Mouse (Mus musculus) forebrain, postnatal 0 days (tissue): ENCODE measurements around the gene Comt. TPM values are rescaled to one million over a fixed set of nuclear protein-coding genes. Genes with fewer than 3 reads are reported as not detected.

Source experiments
- ATAC-seq: fragments of 200-750 bp; cut with Nextera tagmentation; 2 replicates; pipeline ENCODE4 v1.8.0; 2017; ENCODE audit warnings: mild to moderate bottlenecking, moderate library complexity
- DNase-seq: peaks from one replicate; pipeline ENCODE4 v3.0.0-alpha.2; 2015
- H3K27ac ChIP-seq: fragments of 300-500 bp; sonication (generic); 2 replicates; pipeline ENCODE4 v1.5.1; 2014; ENCODE audit warnings: low read depth, mild to moderate bottlenecking, antibody characterized with exemption, low read length, moderate library complexity, mixed read lengths
- H3K27me3 ChIP-seq: fragments of 300-500 bp; sonication (generic); 2 replicates; pipeline ENCODE4 v1.6.1; 2014; ENCODE audit warnings: mild to moderate bottlenecking, low read length, mixed read lengths; ENCODE audit not compliant: insufficient read depth
- H3K36me3 ChIP-seq: fragments of 300-500 bp; sonication (generic); 2 replicates; pipeline ENCODE4 v1.6.1; 2014; ENCODE audit warnings: mild to moderate bottlenecking, moderate library complexity; ENCODE audit not compliant: insufficient read depth
- H3K4me1 ChIP-seq: fragments of 300-500 bp; sonication (generic); 2 replicates; pipeline ENCODE4 v1.6.1; 2014; ENCODE audit warnings: antibody characterized with exemption; ENCODE audit not compliant: insufficient read depth
- H3K4me2 ChIP-seq: fragments of 300-500 bp; sonication (generic); 2 replicates; pipeline ENCODE4 v1.6.1; 2014; ENCODE audit warnings: low read depth, mild to moderate bottlenecking, moderate library complexity
- H3K4me3 ChIP-seq: fragments of 300-500 bp; sonication (generic); 2 replicates; pipeline ENCODE4 v1.5.1; 2014; ENCODE audit warnings: low read depth, low read length, mixed read lengths
- H3K9ac ChIP-seq: fragments of 300-500 bp; sonication (generic); 2 replicates; pipeline ENCODE4 v1.6.1; 2014; ENCODE audit warnings: mild to moderate bottlenecking
- H3K9me3 ChIP-seq: fragments of 300-500 bp; sonication (generic); 2 replicates; pipeline ENCODE4 v1.6.1; 2016; ENCODE audit warnings: low read length
- CTCF ChIP-seq: sonication (generic); IDR thresholded peaks from 2 replicates; pipeline ENCODE4 v1.5.1; 2016; ENCODE audit warnings: antibody characterized with exemption, control low read depth, low read depth
- WGBS: fragments of 180-500 bp; shearing (Covaris S2); extraction: QIAGEN DNeasy Blood & Tissue Kit; methylation state at CpG from one replicate; pipeline ENCODE4 v1.1.7; 2014; 5-methylcytosine and 5-hydroxymethylcytosine counted together
- polyA plus RNA-seq: library from polyadenylated mRNA; unstranded; fragments of >200 nt; fragmentation: Nextera tagmentation; extraction: Ambion mirVana; gene quantifications from 2 replicates; pipeline ENCODE4 v1.2.1, GENCODE M21; 2015
- total RNA-seq: library from RNA; depleted of rRNA; stranded (reverse); fragments of >200 nt; gene quantifications from 2 replicates; pipeline ENCODE4 v1.2.3, GENCODE M21; 2014

Gene Comt
- total and polyA plus RNA-seq, 2 experiments from 2014 or later, result 68.4 to 105 TPM

- Histone ChIP-seq H3K4me3 (no peak overlapping the region), H3K27me3 (no peaks in the 10 kb centered on the region), H3K9me3 (no peaks in the 10 kb centered on the region), H3K27ac (no peak overlapping the region), H3K4me2 (no peak overlapping the region), H3K9ac (no peak overlapping the region), H3K4me1 (no peaks in the 10 kb centered on the region), H3K36me3 (peaks cover 48% of the 10 kb centered on the region)
- no peak for TF ChIP-seq CTCF
- DNase-seq (no peak), ATAC-seq (no peak)
- 83% methylated on average over 12 of the region's 12 CpGs for WGBS
Observed at GRCm38 (mm10) chr16:18411802-18412476, 14.7 kb downstream of the Comt start.

GRCm38 (mm10) chr16:18411026-18411649 lies 15.5 kb downstream of the Comt start:
- peaks cover 48% of the 10 kb centered on the region for H3K36me3 ChIP-seq
- 55% methylated on average over 13 of the region's 13 CpGs for WGBS

GRCm38 (mm10) chr16:18410418-18410817 lies 16.2 kb downstream of the Comt start:
- H3K4me1 ChIP-seq, result no peaks in the 10 kb centered on the region
- no peak overlapping the region for H3K9ac ChIP-seq
- ATAC-seq (no peak), DNase-seq (no peak)
- H3K9me3 ChIP-seq, result no peaks in the 10 kb centered on the region
- no peak overlapping the region for H3K4me2 ChIP-seq
- H3K27me3 ChIP-seq, result no peaks in the 10 kb centered on the region
- WGBS, result 89% methylated on average over 5 of the region's 5 CpGs
- TF ChIP-seq CTCF, result no peak
- peaks cover 52% of the 10 kb centered on the region for H3K36me3 ChIP-seq
- H3K4me3 ChIP-seq, result no peak overlapping the region
- H3K27ac ChIP-seq, result no peak overlapping the region

More at GRCm38 (mm10) chr16:18411026-18411649, 15.5 kb downstream of the Comt start:
- Histone ChIP-seq H3K27ac (no peak overlapping the region), H3K4me2 (no peak overlapping the region), H3K9me3 (no peaks in the 10 kb centered on the region), H3K9ac (no peak overlapping the region), H3K4me3 (no peak overlapping the region), H3K27me3 (no peaks in the 10 kb centered on the region), H3K4me1 (no peaks in the 10 kb centered on the region)
- DNase-seq (no peak), ATAC-seq (no peak)
- TF ChIP-seq CTCF, result no peak

GRCm38 (mm10) chr16:18409776-18410175 lies 16.9 kb downstream of the Comt start:
- Histone ChIP-seq H3K4me3 (no peak overlapping the region), H3K36me3 (peaks cover 57% of the 10 kb centered on the region), H3K4me2 (no peak overlapping the region), H3K9ac (no peak overlapping the region), H3K27ac (no peak overlapping the region), H3K27me3 (no peaks in the 10 kb centered on the region), H3K4me1 (no peaks in the 10 kb centered on the region), H3K9me3 (no peaks in the 10 kb centered on the region)
- no peak for TF ChIP-seq CTCF
- ATAC-seq (no peak), DNase-seq (no peak)
- 73% methylated on average over 4 of the region's 4 CpGs for WGBS

- WGBS, result 54% methylated on average over 7 of the region's 7 CpGs
- Histone ChIP-seq H3K36me3 (peaks cover 73% of the 10 kb centered on the region), H3K4me3 (no peak overlapping the region), H3K4me1 (no peaks in the 10 kb centered on the region), H3K27ac (no peak overlapping the region), H3K27me3 (no peaks in the 10 kb centered on the region), H3K9ac (no peak overlapping the region; the same call in 1 of the 2 replicates), H3K9me3 (no peaks in the 10 kb centered on the region), H3K4me2 (no peak overlapping the region)
- TF ChIP-seq CTCF, result no peak
- DNase-seq (no peak), ATAC-seq (0 out of 2 replicates have a peak, but pooled peaks have one; percentile 4)
Observed at GRCm38 (mm10) chr16:18407912-18408311, 18.7 kb downstream of the Comt start.

- peak; percentile 88 for TF ChIP-seq CTCF
- Histone ChIP-seq H3K27me3 (no peaks in the 10 kb centered on the region), H3K27ac (peak overlapping the region; percentile 45; the same call in 1 of the 2 replicates), H3K9ac (no peak overlapping the region), H3K36me3 (peaks cover 79% of the 10 kb centered on the region), H3K9me3 (no peaks in the 10 kb centered on the region), H3K4me1 (no peaks in the 10 kb centered on the region), H3K4me3 (no peak overlapping the region), H3K4me2 (no peak overlapping the region)
- WGBS, result 7% methylated on average over 2 of the region's 2 CpGs
- peak; percentile 62 for DNase-seq
- peak; percentile 76 for ATAC-seq
Observed at GRCm38 (mm10) chr16:18406293-18406692, 20.4 kb downstream of the Comt start.

- TF ChIP-seq CTCF, result no peak
- no peak overlapping the region for H3K4me3 ChIP-seq
- no peaks in the 10 kb centered on the region for H3K4me1 ChIP-seq
- WGBS, result 46% methylated on average over 2 of the region's 2 CpGs
- H3K9me3 ChIP-seq, result no peaks in the 10 kb centered on the region
- DNase-seq, result no peak
- peak overlapping the region; percentile 14; the same call in 1 of the 2 replicates for H3K9ac ChIP-seq
- no peak for ATAC-seq
- H3K27ac ChIP-seq, result peak overlapping the region; percentile 45; the same call in 1 of the 2 replicates
- H3K4me2 ChIP-seq, result no peak overlapping the region
- H3K36me3 ChIP-seq, result peaks cover 76% of the 10 kb centered on the region
- no peaks in the 10 kb centered on the region for H3K27me3 ChIP-seq
Observed at GRCm38 (mm10) chr16:18405876-18406275, 20.8 kb downstream of the Comt start.
